Mouse (Mus musculus) lung, adult 2 months (tissue): ENCODE measurements around the gene Lrcol1.

Source experiments
- CTCF ChIP-seq: fragments of 200-500 bp; IDR thresholded peaks from 2 replicates; pipeline ENCODE4 v1.5.1; 2011; ENCODE audit warnings: mild to moderate bottlenecking, low read length, control low read depth; ENCODE audit not compliant: insufficient read depth
- POLR2A ChIP-seq: fragments of 200-500 bp; IDR thresholded peaks from 2 replicates; pipeline ENCODE4 v1.6.1; 2011; ENCODE audit warnings: low read depth, mild to moderate bottlenecking, control low read depth, low read length, borderline replicate concordance; ENCODE audit errors: extremely low read depth

- TF ChIP-seq CTCF = no peak
- TF ChIP-seq POLR2A = no peak
Observed at GRCm38 (mm10) chr5:110390631-110391030, 46.1 kb downstream of the Lrcol1 start.
